Mouse (Mus musculus): ENCODE results near the gene Cmpk2. TPM values are rescaled to one million over a fixed set of nuclear protein-coding genes. Genes with fewer than 3 reads are reported as not detected.
"Not testable (repeated sequence)": the region's sequence is repeated elsewhere in the genome, so short reads cannot be mapped to it uniquely, and the experiment has no call there.

Cmpk2 gene
- polyA plus RNA-seq (2012; ENCODE audit: insufficient read depth, low replicate concordance): 0.68 and 0.83 TPM in 2 replicates

DNA sequence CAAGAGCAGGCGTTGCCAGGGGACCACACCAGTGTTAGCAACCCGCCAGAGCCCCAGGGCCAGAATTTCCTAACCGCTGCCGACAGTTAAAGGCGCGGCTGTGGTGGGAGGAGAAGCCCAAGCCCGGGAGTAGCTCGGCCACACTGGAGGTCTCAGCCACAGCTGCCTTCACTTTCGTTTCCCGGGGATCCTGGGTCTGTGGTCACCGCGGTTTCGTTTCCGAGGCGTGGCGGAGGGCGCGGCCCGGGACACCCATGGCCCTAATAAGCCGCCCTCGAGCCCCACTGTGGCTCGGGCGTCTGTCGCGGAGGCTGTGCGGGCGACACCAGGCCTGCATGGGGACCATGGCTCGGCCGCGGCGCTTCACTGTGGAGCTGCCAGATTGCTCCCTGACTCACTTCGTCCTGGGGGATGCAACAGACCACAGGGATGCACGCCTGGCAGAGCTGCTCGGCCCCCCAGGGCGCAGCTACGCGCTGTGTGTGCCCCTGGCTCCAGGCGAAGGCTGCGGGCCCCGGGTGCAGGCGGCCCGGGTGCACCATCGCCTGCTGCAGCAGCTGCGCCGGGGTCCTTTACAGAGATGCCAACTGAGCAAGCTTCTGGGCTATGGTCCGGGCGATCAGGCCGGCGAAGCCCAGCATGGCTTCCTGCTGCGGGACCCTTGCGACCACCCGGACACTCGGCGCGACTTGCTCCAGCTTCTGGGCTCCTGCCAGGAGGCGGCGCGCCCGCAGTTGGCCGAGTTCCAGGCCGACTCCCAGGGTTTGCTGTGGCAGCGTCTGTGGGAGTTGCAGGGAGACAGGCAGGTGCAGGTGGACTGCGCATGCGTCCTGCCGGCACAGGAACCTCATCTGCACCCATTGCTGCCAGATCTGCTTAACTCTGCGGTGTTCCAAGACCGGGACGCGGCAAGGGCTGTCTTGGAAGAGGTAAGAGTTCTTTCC is at the start of gene Cmpk2:
Gene Cmpk2, plus strand, starts transcription at position 107 of the 944 bp plus-strand sequence.
- peak within 1 kb of the TSS; percentile 94 for H3K4me3 ChIP-seq (replicated peaks)
- H3K36me3 ChIP-seq (replicated peaks; ENCODE audit: low read length): peaks cover 2% of the 10 kb centered on the region
- H3K9me3 ChIP-seq: no peaks in the 10 kb centered on the region
- H3K27me3 ChIP-seq (replicated peaks): peaks cover 15% of the 10 kb centered on the region
- peaks cover 35% of the 10 kb centered on the region for H3K4me1 ChIP-seq
- TF ChIP-seq GATA1 (IDR thresholded peaks at IDR 0.05; ENCODE audit: borderline replicate concordance, low read length): no peak
- no peak for TF ChIP-seq FLI1 (IDR thresholded peaks at IDR 0.05; ENCODE audit: low read length)

DNA sequence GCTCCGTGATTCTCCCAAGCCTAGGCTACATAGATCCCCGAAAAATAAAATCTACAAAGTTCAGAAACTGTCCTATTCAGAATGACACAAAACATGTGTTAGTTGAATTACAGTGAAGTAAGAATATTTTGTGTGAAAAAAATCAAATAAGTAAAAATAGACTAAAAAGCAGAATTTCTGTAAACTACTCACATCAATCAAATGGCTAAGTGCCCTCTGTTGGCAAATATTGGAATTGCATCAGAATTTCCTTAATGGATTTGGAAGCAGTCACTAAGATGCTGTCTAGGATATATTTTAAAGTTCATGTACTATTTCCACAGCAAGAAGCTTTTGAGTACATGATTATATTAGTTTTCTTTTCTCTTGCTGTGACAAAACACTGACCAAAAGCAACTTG is 44.2 kb upstream of the Cmpk2 start:
- TF ChIP-seq GATA1 (IDR thresholded peaks at IDR 0.05; ENCODE audit: borderline replicate concordance, low read length): no peak
- TF ChIP-seq FLI1 (IDR thresholded peaks at IDR 0.05; ENCODE audit: low read length): no peak
- Histone ChIP-seq H3K9me3 (peaks cover 4% of the 10 kb centered on the region; the same call in 1 of the 2 replicates), H3K4me3 (replicated peaks) (no peak overlapping the region)

DNA sequence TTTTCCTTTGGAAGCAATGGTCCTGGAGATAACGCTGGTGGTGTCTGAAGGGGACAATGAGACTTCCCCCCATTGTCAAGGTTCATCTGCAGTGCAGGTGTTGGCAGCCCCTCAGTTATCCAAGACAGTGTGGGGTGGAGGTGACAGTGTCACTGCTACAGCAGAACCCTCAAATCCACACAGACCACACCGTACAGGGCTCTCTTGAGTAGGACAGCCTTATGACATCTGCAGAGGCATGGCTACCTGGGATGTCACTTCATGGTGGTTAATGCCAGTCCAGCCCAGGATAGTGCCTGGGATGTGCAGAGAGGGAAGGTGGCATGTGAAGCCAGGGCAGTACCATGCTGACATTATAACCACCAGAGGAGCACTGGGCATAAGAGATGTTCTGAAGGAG is 40.2 kb upstream of the Cmpk2 start:
- H3K4me1 ChIP-seq; H3K9me3 ChIP-seq; H3K27me3 ChIP-seq (replicated peaks); H3K36me3 ChIP-seq (replicated peaks; ENCODE audit: low read length): not testable (repeated sequence)
- H3K4me3 ChIP-seq (replicated peaks): peak overlapping the region; percentile 0

More for the DNA sequence above, 44.2 kb upstream of the Cmpk2 start:
- Histone ChIP-seq H3K4me1 (no peaks in the 10 kb centered on the region), H3K27me3 (replicated peaks) (peaks cover 10% of the 10 kb centered on the region), H3K36me3 (replicated peaks; ENCODE audit: low read length) (no peaks in the 10 kb centered on the region)

DNA sequence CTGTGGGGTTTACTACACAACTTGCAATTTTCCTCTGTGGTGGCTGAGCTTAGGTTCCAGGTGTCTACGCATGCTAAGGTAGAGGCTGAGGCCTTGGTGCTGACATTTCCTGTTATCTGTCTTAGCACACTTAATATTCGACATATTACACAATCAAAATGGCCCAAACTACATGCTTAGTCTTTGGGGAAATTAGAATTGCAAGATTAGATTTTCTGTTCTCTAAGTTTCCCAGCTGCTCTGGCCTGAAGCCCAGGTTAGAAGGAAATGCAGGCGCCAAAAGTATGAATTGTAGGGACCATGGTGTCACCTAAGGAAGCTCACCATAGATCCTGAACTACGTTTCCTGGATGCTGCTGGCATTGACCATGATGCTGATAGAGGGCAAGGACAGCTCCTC is 32.7 kb upstream of the Cmpk2 start:
- TF ChIP-seq GATA1 (IDR thresholded peaks at IDR 0.05; ENCODE audit: borderline replicate concordance, low read length) (no peak), FLI1 (IDR thresholded peaks at IDR 0.05; ENCODE audit: low read length) (no peak)
- no peak overlapping the region for H3K4me3 ChIP-seq (replicated peaks)
- no peaks in the 10 kb centered on the region for H3K9me3 ChIP-seq
- H3K27me3 ChIP-seq (replicated peaks): peaks cover 6% of the 10 kb centered on the region
- no peaks in the 10 kb centered on the region for H3K36me3 ChIP-seq (replicated peaks; ENCODE audit: low read length)
- peaks cover 3% of the 10 kb centered on the region; the same call in 1 of the 2 replicates for H3K4me1 ChIP-seq

DNA sequence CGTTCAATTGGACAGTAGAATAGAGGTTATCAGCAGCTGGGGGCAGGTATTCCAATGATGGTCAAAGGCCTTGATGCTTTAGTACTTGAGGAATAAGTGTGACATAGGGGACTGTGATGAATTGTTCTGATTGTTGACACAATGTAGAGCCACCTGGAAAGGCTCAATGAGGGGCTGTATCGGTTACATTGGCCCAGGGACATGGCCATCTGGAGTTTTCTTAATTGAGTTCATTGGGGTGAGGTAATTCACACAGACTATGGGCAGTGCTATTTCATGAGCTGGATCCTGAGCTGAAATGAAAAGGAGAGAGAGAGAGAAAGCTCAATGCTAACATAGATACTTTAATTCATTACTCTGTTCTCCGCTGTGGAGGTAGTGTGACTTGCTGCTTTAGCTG is 31.1 kb upstream of the Cmpk2 start:
- Histone ChIP-seq H3K27me3 (replicated peaks) (peaks cover 7% of the 10 kb centered on the region), H3K9me3 (no peaks in the 10 kb centered on the region), H3K36me3 (replicated peaks; ENCODE audit: low read length) (no peaks in the 10 kb centered on the region), H3K4me1 (peaks cover 3% of the 10 kb centered on the region; the same call in 1 of the 2 replicates), H3K4me3 (replicated peaks) (no peak overlapping the region)
- no peak for TF ChIP-seq GATA1 (IDR thresholded peaks at IDR 0.05; ENCODE audit: borderline replicate concordance, low read length)
- no peak for TF ChIP-seq FLI1 (IDR thresholded peaks at IDR 0.05; ENCODE audit: low read length)

DNA sequence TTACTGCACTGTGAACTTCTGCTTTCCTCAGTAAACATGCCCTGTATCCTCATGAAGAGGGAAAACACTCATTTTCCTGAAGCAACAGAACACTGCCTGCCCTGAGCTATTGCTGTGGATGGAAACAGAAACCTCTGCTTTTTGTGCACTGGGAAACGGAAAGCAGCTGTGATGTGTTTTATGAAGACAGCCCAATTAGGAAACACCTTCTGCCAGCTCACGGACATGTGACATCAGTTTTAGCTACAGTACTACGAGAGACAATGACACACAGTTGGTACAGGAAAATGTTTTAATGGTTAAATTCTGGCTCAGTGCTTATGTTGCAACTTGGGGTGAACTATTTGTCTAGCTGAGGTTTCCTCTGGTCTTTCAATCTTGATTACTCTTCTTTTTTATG is 29.6 kb upstream of the Cmpk2 start:
- Histone ChIP-seq H3K4me1 (peaks cover 3% of the 10 kb centered on the region), H3K36me3 (replicated peaks; ENCODE audit: low read length) (no peaks in the 10 kb centered on the region), H3K27me3 (replicated peaks) (peaks cover 7% of the 10 kb centered on the region), H3K9me3 (no peaks in the 10 kb centered on the region), H3K4me3 (replicated peaks) (no peak overlapping the region)
- TF ChIP-seq GATA1 (IDR thresholded peaks at IDR 0.05; ENCODE audit: borderline replicate concordance, low read length) (no peak), FLI1 (IDR thresholded peaks at IDR 0.05; ENCODE audit: low read length) (no peak)

DNA sequence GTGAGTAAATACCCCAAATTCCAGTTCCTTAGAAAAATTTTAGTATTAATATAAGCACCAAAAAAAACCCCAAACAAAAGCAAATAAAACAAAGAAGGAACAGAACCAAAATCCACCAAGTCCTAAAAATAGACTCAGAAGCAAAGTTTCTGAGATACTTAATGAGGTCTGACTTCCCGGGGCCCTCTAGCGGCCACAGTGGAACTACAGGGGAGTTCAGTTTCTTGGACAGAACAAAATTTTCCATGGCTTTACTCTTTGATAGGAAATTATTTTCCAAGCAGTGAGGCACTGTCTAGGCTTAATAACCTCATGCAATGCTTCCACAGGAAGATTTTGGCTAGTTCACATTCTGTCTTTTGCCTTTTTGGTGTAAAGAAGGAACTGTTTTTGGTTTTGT is 24.9 kb upstream of the Cmpk2 start:
- Histone ChIP-seq H3K9me3 (no peaks in the 10 kb centered on the region), H3K4me1 (peaks cover 16% of the 10 kb centered on the region), H3K4me3 (replicated peaks) (no peak overlapping the region), H3K27me3 (replicated peaks) (peaks cover 4% of the 10 kb centered on the region), H3K36me3 (replicated peaks; ENCODE audit: low read length) (peaks cover 27% of the 10 kb centered on the region)
- no peak for TF ChIP-seq FLI1 (IDR thresholded peaks at IDR 0.05; ENCODE audit: low read length)
- no peak for TF ChIP-seq GATA1 (IDR thresholded peaks at IDR 0.05; ENCODE audit: borderline replicate concordance, low read length)

DNA sequence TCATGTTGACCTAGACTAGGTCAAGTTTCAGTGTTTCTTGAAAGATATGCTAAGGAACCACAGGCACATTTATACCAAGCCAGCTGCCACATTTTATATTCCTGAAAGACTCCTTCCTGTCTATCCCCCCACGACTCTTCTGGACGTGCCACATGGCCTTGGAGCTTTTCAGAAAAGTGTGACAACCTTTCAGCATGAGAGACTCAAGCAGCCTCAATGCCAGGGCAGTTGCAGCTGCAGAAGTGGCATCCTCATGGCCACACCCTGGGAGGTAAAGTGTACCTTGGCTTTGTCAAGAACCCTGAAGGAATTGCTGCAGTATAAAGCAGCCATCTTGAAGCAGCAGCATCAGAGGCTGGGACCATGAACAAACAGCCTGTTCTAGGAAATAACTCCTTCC is 24.5 kb upstream of the Cmpk2 start:
- Histone ChIP-seq H3K36me3 (replicated peaks; ENCODE audit: low read length) (peaks cover 31% of the 10 kb centered on the region), H3K4me1 (peaks cover 14% of the 10 kb centered on the region), H3K27me3 (replicated peaks) (peaks cover 2% of the 10 kb centered on the region), H3K4me3 (replicated peaks) (no peak overlapping the region), H3K9me3 (no peaks in the 10 kb centered on the region)
- TF ChIP-seq FLI1 (IDR thresholded peaks at IDR 0.05; ENCODE audit: low read length): no peak
- no peak for TF ChIP-seq GATA1 (IDR thresholded peaks at IDR 0.05; ENCODE audit: borderline replicate concordance, low read length)

DNA sequence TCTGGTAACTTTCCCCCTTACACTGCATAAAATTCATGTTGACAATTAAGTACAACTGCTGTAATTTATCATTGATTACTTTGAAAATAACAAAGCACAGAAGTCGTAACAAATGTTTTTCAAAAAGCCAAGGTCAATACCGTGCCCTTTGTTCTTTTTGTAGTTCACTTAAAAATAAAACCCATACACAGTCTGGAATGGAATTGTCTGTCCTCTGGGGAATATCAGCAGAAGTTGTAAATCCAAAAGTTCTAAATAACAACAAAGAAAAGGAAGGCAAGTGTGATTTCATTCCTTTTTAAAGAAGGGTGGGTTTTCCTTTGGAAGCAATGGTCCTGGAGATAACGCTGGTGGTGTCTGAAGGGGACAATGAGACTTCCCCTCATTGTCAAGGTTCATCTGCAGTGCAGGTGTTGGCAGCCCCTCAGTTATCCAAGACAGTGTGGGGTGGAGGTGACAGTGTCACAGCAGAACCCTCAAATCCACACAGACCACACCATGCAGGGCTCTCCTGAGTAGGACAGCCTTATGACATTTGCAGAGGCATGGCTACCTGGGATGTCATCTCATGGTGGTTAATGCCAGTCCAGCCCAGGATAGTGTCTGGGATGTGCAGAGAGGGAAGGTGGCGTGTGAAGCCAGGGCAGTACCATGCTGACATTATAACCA is 22.5 kb upstream of the Cmpk2 start:
- H3K36me3 ChIP-seq (replicated peaks; ENCODE audit: low read length): peaks cover 39% of the 10 kb centered on the region
- peaks cover 2% of the 10 kb centered on the region for H3K27me3 ChIP-seq (replicated peaks)
- H3K4me3 ChIP-seq (replicated peaks): no peak overlapping the region
- TF ChIP-seq GATA1 (IDR thresholded peaks at IDR 0.05; ENCODE audit: borderline replicate concordance, low read length) (no peak), FLI1 (IDR thresholded peaks at IDR 0.05; ENCODE audit: low read length) (no peak)
- H3K9me3 ChIP-seq: no peaks in the 10 kb centered on the region
- H3K4me1 ChIP-seq: peaks cover 19% of the 10 kb centered on the region

DNA sequence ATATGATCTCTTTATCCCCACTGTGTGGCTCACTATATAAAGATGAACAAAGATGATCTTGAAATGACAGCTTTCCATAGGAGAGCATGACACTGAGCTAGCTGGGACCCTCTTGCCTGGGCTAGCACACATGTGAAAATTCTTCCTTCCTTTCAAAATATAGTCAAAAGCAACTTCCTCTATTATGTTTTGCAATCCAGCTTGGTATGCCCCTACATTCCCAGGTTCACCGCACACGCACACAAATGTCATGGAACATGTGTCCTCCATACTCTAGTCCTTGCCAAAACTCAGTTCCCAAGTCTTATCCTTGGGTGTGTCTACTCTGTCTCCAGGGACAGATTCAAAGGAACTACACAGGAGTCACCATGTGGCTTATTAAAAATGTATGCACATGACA is 19.5 kb upstream of the Cmpk2 start:
- H3K4me3 ChIP-seq (replicated peaks): no peak overlapping the region
- no peak for TF ChIP-seq GATA1 (IDR thresholded peaks at IDR 0.05; ENCODE audit: borderline replicate concordance, low read length)
- no peak for TF ChIP-seq FLI1 (IDR thresholded peaks at IDR 0.05; ENCODE audit: low read length)
- H3K9me3 ChIP-seq: no peaks in the 10 kb centered on the region
- H3K4me1 ChIP-seq: peaks cover 40% of the 10 kb centered on the region
- no peaks in the 10 kb centered on the region for H3K27me3 ChIP-seq (replicated peaks)
- peaks cover 39% of the 10 kb centered on the region for H3K36me3 ChIP-seq (replicated peaks; ENCODE audit: low read length)
